Mouse (Mus musculus): ENCODE measurements around the gene Amd1.
"Not testable (repeated sequence)": the region's sequence is repeated elsewhere in the genome, so short reads cannot be mapped to it uniquely, and the experiment has no call there.

DNA sequence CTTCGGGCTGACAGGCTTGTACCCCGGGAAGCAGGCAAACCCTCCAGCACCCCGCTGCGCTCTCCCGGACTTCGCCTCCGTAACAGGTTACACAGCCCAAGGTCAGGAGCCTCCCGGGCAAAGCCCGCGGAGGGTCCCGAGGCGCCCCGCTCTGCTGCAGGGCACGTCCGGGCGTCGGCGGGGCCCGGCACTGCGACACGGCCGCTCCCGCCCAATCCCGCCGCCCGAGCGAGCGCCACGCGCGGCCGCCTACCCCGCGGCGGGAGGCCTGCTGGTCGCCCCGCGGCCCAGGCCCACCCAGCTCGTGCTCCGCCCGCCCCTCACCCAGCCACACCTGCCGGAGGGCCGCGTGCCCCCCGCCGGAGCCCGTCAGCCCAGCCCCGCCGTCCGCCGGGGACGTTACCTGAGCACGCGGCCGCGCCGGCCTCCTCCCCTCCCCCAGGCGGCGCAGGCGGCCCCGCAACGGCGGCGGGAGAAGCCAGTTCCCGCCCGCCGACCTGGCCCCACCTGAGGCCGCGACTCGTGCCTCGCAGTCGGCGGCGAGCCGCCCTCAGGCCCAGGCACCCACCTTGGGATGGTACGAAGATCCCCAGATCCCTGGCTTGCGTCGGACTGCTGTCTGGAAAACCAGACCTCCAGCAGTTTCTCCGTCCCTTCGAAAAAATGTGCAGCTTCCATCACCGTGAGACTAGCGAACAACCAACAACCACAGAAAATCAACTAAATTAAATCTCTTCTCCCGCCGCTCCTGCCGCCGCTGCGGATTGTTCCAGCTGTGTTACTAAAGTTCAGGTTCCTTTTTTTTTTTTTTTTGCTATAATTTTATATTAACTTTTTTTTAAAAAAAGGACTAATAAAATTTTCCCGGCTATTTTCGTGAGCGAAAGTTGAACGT lies 558 bp downstream of the Amd1 start:
- not testable (repeated sequence) for TF ChIP-seq EP300, CTCF (IDR thresholded peaks at IDR 0.05; ENCODE audit: low read depth)

All from liver, postnatal 0 days (tissue).